Mouse (Mus musculus) layer of hippocampus, adult 6 months (tissue): ENCODE data around the gene Grrp1. TPM values are rescaled to one million over a fixed set of nuclear protein-coding genes. Genes with fewer than 3 reads are reported as not detected.

Experiments
- long read RNA-seq, 2 experiments: library from polyadenylated mRNA; unstranded; transcript quantifications; one replicate each; pipeline ENCODE4 v2.0.0; 2019 to 2020
- polyA plus RNA-seq: library from polyadenylated mRNA; unstranded; fragments of <200 nt; fragmentation: Nextera tagmentation; gene quantifications from 2 replicates; pipeline ENCODE4 v1.2.3, GENCODE M21; 2021

Gene Grrp1
- 4.4 and 5.2 TPM in 2 replicates for polyA plus RNA-seq
- long read RNA-seq, experiment 1, transcript Grrp1-201 (2 exons, 1,226 nt): major isoform, 11 of 14 reads
- long read RNA-seq, experiment 1, partial matches to known transcripts: 1 of 14 reads
- long read RNA-seq, experiment 1, other reads (novel, unspliced or antisense): 2 of 14 reads
- long read RNA-seq, experiment 2, partial matches to known transcripts: 0 of 4 reads
- long read RNA-seq, experiment 2, other reads (novel, unspliced or antisense): 0 of 4 reads

GRCm38 (mm10) chr4:134253722-134254324, at the start of gene Grrp1:
Grrp1 (minus strand) TSS chr4:134254106.

DNA sequence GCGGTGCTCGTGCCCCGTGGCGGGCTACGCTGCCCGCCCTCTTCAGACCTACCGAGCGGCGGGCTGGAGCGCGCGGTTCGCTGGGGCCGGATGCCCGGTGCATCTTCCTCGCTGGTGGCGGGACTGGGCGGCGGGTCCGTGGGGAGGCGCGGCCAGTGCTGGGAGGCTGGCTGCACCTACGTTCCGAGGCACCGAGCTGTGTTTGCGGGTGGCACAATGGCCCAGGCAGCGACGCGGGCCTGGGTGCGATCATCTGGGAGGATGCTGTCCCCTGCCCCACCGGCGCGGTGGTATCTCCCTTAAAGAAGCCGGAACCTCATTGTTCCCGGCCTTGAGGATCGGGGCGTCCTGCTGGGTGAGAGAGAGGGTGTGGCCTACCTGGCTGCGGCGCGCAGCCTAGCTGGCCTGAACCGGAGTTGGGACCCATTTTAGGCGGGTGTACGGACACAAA, 33.7 kb upstream of the Grrp1 start, which contains the start of gene Pdik1l:
Gene Pdik1l, minus strand, starts transcription at position 321 of the 451 bp plus-strand sequence.

GRCm38 (mm10) chr4:134246719-134247258, 7.1 kb downstream of the Grrp1 start, which contains the start of gene Gm30191:
Gm30191 (plus strand) TSS chr4:134246935.

GRCm38 (mm10) chr4:134245148-134245843, 8.6 kb downstream of the Grrp1 start, which contains the start of gene Zfp593:
Zfp593 (minus strand) TSS chr4:134245592.

GRCm38 (mm10) chr4:134243516-134244250, 10.2 kb downstream of the Grrp1 start, which contains the start of gene E130218I03Rik:
E130218I03Rik (plus strand) TSS chr4:134243662.

DNA sequence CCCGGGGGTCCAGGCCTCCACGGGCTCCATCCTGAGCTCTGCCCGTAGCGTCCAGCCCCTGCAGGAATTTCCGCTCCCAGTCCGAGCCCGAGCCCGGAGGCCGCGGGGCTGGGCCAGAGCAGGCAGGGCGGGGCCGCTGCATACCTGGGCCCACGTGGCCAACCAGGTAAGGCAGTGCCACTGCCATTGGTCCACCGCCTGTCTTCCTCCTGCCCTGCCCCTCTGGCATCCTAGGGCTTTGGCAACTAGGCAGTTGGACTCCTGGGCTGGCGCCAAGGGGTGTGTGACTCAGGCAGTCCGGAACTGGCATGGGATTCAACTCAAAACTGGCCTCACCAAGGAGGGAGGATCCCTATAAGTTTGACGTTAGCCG, 15.6 kb downstream of the Grrp1 start, which contains the start of gene Cnksr1:
Gene Cnksr1, minus strand, starts transcription at position 121 of the 373 bp plus-strand sequence.

GRCm38 (mm10) chr4:134227194-134227593, 26.7 kb downstream of the Grrp1 start, which contains the start of gene Catsper4:
Catsper4 (minus strand) TSS chr4:134227383.

GRCm38 (mm10) chr4:134202904-134203303, 51.0 kb downstream of the Grrp1 start, which contains the start of gene Gm7534:
Gm7534 (minus strand) TSS chr4:134203004.

Other genes starting within 250 kb of the Grrp1 start
- gene Lin28a, start 235.3 kb downstream of the Grrp1 start, polyA plus RNA-seq: not detected in 2 replicates
- not detected in 2 replicates for gene Zfp683, start 200.3 kb downstream of the Grrp1 start, polyA plus RNA-seq
- 1.3 and 2.4 TPM in 2 replicates for gene Crybg2, start 193.3 kb downstream of the Grrp1 start, polyA plus RNA-seq
- 11.8 and 18.3 TPM in 2 replicates for gene Cd52, start 159.0 kb downstream of the Grrp1 start, polyA plus RNA-seq
- gene Ubxn11, start 151.5 kb downstream of the Grrp1 start, polyA plus RNA-seq: 9.2 and 13.8 TPM in 2 replicates
- gene Sh3bgrl3, start 125.3 kb downstream of the Grrp1 start, polyA plus RNA-seq: 819 and 825 TPM in 2 replicates
- gene Cep85, start 67.0 kb downstream of the Grrp1 start, polyA plus RNA-seq: 10.9 and 14.8 TPM in 2 replicates
- gene Gm7534, start 51.1 kb downstream of the Grrp1 start, polyA plus RNA-seq: not detected in 2 replicates
- not detected in 2 replicates for gene Catsper4, start 26.7 kb downstream of the Grrp1 start, polyA plus RNA-seq
- gene Cnksr1, start 15.7 kb downstream of the Grrp1 start, polyA plus RNA-seq: 0.19 TPM in 1 of 2 replicates, not detected in the other
- 0.35 and 0.53 TPM in 2 replicates for gene E130218I03Rik, start 10.4 kb downstream of the Grrp1 start, polyA plus RNA-seq
- 13.4 and 14.4 TPM in 2 replicates for gene Zfp593, start 8.5 kb downstream of the Grrp1 start, polyA plus RNA-seq
- 0.33 and 0.40 TPM in 2 replicates for gene Gm30191, start 7.2 kb downstream of the Grrp1 start, polyA plus RNA-seq
- gene Pdik1l, start 33.8 kb upstream of the Grrp1 start, polyA plus RNA-seq: 9.1 and 11.3 TPM in 2 replicates
- not detected in 2 replicates for gene Trim63, start 61.0 kb upstream of the Grrp1 start, polyA plus RNA-seq
- 0.45 TPM in 2 replicates for gene Slc30a2, start 89.1 kb upstream of the Grrp1 start, polyA plus RNA-seq
- 21.7 and 23.6 TPM in 2 replicates for gene Extl1, start 129.7 kb upstream of the Grrp1 start, polyA plus RNA-seq
- gene Pafah2, start 142.2 kb upstream of the Grrp1 start, polyA plus RNA-seq: 2.6 and 3.9 TPM in 2 replicates
- gene Stmn1, start 214.2 kb upstream of the Grrp1 start, polyA plus RNA-seq: 302 and 340 TPM in 2 replicates
- gene Paqr7, start 242.6 kb upstream of the Grrp1 start, polyA plus RNA-seq: 26.5 and 34.1 TPM in 2 replicates